Mouse (Mus musculus) lung, embryonic 14.5 days (tissue): ENCODE results near the gene Klhl22. TPM values are rescaled to one million over a fixed set of nuclear protein-coding genes. Genes with fewer than 3 reads are reported as not detected.
"Not testable (repeated sequence)": the region's sequence is repeated elsewhere in the genome, so short reads cannot be mapped to it uniquely, and the experiment has no call there.

Experiments
- ATAC-seq: fragments of 200-750 bp; cut with Nextera tagmentation; 2 replicates; pipeline ENCODE4 v1.8.0; 2017; ENCODE audit warnings: mild to moderate bottlenecking, moderate TSS enrichment, moderate library complexity; ENCODE audit not compliant: insufficient read depth
- DNase-seq: peaks from one replicate; pipeline ENCODE4 v3.0.0-alpha.2; 2015
- H3K27ac ChIP-seq: fragments of 300-500 bp; sonication (generic); 2 replicates; pipeline ENCODE4 v1.5.1; 2014; ENCODE audit warnings: low read depth, mild to moderate bottlenecking, moderate library complexity
- H3K27me3 ChIP-seq: fragments of 300-500 bp; sonication (generic); 2 replicates; pipeline ENCODE4 v1.6.1; 2014; ENCODE audit warnings: low read length, control low read depth; ENCODE audit not compliant: insufficient read depth
- H3K36me3 ChIP-seq: fragments of 300-500 bp; sonication (generic); 2 replicates; pipeline ENCODE4 v1.6.1; 2014; ENCODE audit warnings: control low read depth; ENCODE audit not compliant: insufficient read depth
- H3K4me1 ChIP-seq: fragments of 300-500 bp; sonication (generic); 2 replicates; pipeline ENCODE4 v1.6.1; 2014; ENCODE audit warnings: antibody characterized with exemption, control low read depth; ENCODE audit not compliant: insufficient read depth
- H3K4me2 ChIP-seq: fragments of 300-500 bp; sonication (generic); 2 replicates; pipeline ENCODE4 v1.6.1; 2014; ENCODE audit warnings: mild to moderate bottlenecking
- H3K4me3 ChIP-seq: fragments of 300-500 bp; sonication (generic); 2 replicates; pipeline ENCODE4 v1.5.1; 2014; ENCODE audit warnings: low read depth, low read length
- H3K9ac ChIP-seq: fragments of 300-500 bp; sonication (generic); 2 replicates; pipeline ENCODE4 v1.6.1; 2014
- H3K9me3 ChIP-seq: fragments of 300-500 bp; sonication (generic); 2 replicates; pipeline ENCODE4 v1.6.1; 2016; ENCODE audit warnings: low read depth, low read length, control low read depth
- CTCF ChIP-seq: IDR thresholded peaks from 2 replicates; pipeline ENCODE4 v1.5.1; 2016; ENCODE audit warnings: antibody characterized with exemption, low read depth
- WGBS: fragments of 180-500 bp; shearing (Covaris S2); extraction: QIAGEN DNeasy Blood & Tissue Kit; methylation state at CpG from one replicate; pipeline ENCODE4 v1.1.7; 2014; 5-methylcytosine and 5-hydroxymethylcytosine counted together
- polyA plus RNA-seq: library from polyadenylated mRNA; unstranded; fragments of >200 nt; fragmentation: Nextera tagmentation; extraction: Ambion mirVana; gene quantifications from 2 replicates; pipeline ENCODE4 v1.2.1, GENCODE M21; 2014

Klhl22 gene
- polyA plus RNA-seq, 1 experiment from 2014 or later, result 70.7 TPM

GRCm38 (mm10) chr16:17724448-17724847 lies 35.0 kb upstream of the Klhl22 start:
- Histone ChIP-seq H3K27me3 (no peaks in the 10 kb centered on the region), H3K36me3 (peaks cover 5% of the 10 kb centered on the region; the same call in 1 of the 2 replicates), H3K4me2 (no peak overlapping the region), H3K27ac (no peak overlapping the region), H3K4me1 (peaks cover 4% of the 10 kb centered on the region), H3K4me3 (no peak overlapping the region), H3K9ac (no peak overlapping the region), H3K9me3 (no peaks in the 10 kb centered on the region)
- ATAC-seq, result no peak
- no peak for TF ChIP-seq CTCF
- WGBS, result 91% methylated on average over 3 of the region's 3 CpGs
- no peak for DNase-seq

GRCm38 (mm10) chr16:17727179-17727861 lies 32.1 kb upstream of the Klhl22 start:
- ATAC-seq (no peak), DNase-seq (peak; percentile 79)

GRCm38 (mm10) chr16:17729974-17730373 lies 29.4 kb upstream of the Klhl22 start:
- Histone ChIP-seq H3K9me3 (no peaks in the 10 kb centered on the region), H3K4me3 (no peak overlapping the region), H3K9ac (no peak overlapping the region), H3K27ac (no peak overlapping the region), H3K36me3 (no peaks in the 10 kb centered on the region), H3K4me1 (no peaks in the 10 kb centered on the region), H3K27me3 (no peaks in the 10 kb centered on the region), H3K4me2 (no peak overlapping the region)
- no peak for ATAC-seq
- DNase-seq, result no peak
- peak; percentile 32 for TF ChIP-seq CTCF

More at GRCm38 (mm10) chr16:17727179-17727861, 32.1 kb upstream of the Klhl22 start:
- H3K9ac ChIP-seq, result no peak overlapping the region
- H3K27ac ChIP-seq, result no peak overlapping the region
- TF ChIP-seq CTCF, result peak; percentile 60
- H3K36me3 ChIP-seq, result no peaks in the 10 kb centered on the region
- peak overlapping the region; percentile 40 for H3K4me2 ChIP-seq
- no peak overlapping the region for H3K4me3 ChIP-seq
- no peaks in the 10 kb centered on the region for H3K27me3 ChIP-seq
- WGBS, result 17% methylated on average over 5 of the region's 5 CpGs
- H3K9me3 ChIP-seq, result no peaks in the 10 kb centered on the region
- no peaks in the 10 kb centered on the region for H3K4me1 ChIP-seq

GRCm38 (mm10) chr16:17732021-17732420 lies 27.4 kb upstream of the Klhl22 start:
- no peak overlapping the region for H3K9ac ChIP-seq
- no peak overlapping the region for H3K4me2 ChIP-seq
- ATAC-seq, result no peak
- no peaks in the 10 kb centered on the region for H3K9me3 ChIP-seq
- no peaks in the 10 kb centered on the region for H3K4me1 ChIP-seq
- no peaks in the 10 kb centered on the region for H3K36me3 ChIP-seq
- no peak; the same call in 1 of the 2 replicates for TF ChIP-seq CTCF
- H3K27ac ChIP-seq, result no peak overlapping the region
- no peak overlapping the region for H3K4me3 ChIP-seq
- no peaks in the 10 kb centered on the region for H3K27me3 ChIP-seq
- DNase-seq, result no peak
- 31% methylated on average over 3 of the region's 3 CpGs for WGBS

GRCm38 (mm10) chr16:17732431-17732830 lies 27.0 kb upstream of the Klhl22 start:
- Histone ChIP-seq H3K36me3 (no peaks in the 10 kb centered on the region), H3K4me3 (no peak overlapping the region), H3K4me1 (no peaks in the 10 kb centered on the region), H3K4me2 (no peak overlapping the region), H3K27me3 (no peaks in the 10 kb centered on the region), H3K9ac (no peak overlapping the region), H3K9me3 (no peaks in the 10 kb centered on the region), H3K27ac (no peak overlapping the region)
- no peak for ATAC-seq
- DNase-seq, result no peak
- 70% methylated on average over 6 of the region's 6 CpGs for WGBS
- no peak for TF ChIP-seq CTCF

GRCm38 (mm10) chr16:17732841-17733340 lies 26.5 kb upstream of the Klhl22 start, which contains the start of gene Med15:
TSS of gene Med15 (minus strand) at chr16:17732891.
- no peaks in the 10 kb centered on the region for H3K36me3 ChIP-seq
- no peaks in the 10 kb centered on the region for H3K4me1 ChIP-seq
- no peak within 1 kb of the TSS for H3K4me3 ChIP-seq
- no peak within 1 kb of the TSS for H3K4me2 ChIP-seq
- WGBS, result 19% methylated on average over 3 of the region's 3 CpGs
- H3K9ac ChIP-seq, result no peak within 1 kb of the TSS
- H3K27ac ChIP-seq, result no peak within 1 kb of the TSS
- TF ChIP-seq CTCF, result no peak
- no peak for DNase-seq
- ATAC-seq, result no peak
- no peaks in the 10 kb centered on the region for H3K9me3 ChIP-seq
- H3K27me3 ChIP-seq, result no peaks in the 10 kb centered on the region

GRCm38 (mm10) chr16:17733646-17734045 lies 25.8 kb upstream of the Klhl22 start:
- Histone ChIP-seq H3K9me3 (no peaks in the 10 kb centered on the region), H3K4me1 (no peaks in the 10 kb centered on the region), H3K4me2 (peak overlapping the region; percentile 48; the same call in 1 of the 2 replicates), H3K27ac (no peak overlapping the region), H3K27me3 (no peaks in the 10 kb centered on the region), H3K36me3 (no peaks in the 10 kb centered on the region), H3K9ac (no peak overlapping the region), H3K4me3 (peak overlapping the region; percentile 20; the same call in 1 of the 2 replicates)
- DNase-seq (no peak), ATAC-seq (no peak)
- WGBS, result 55% methylated on average over 2 of the region's 2 CpGs
- TF ChIP-seq CTCF, result no peak

- H3K9ac ChIP-seq, result not testable (repeated sequence)
- 77% methylated on average over 6 of the region's 6 CpGs for WGBS
Measured at GRCm38 (mm10) chr16:17734872-17735271, 24.5 kb upstream of the Klhl22 start.

More at GRCm38 (mm10) chr16:17734872-17735271, 24.5 kb upstream of the Klhl22 start:
- ATAC-seq, H3K9me3 ChIP-seq, H3K4me1 ChIP-seq, DNase-seq, H3K27ac ChIP-seq, H3K36me3 ChIP-seq, H3K4me3 ChIP-seq, H3K4me2 ChIP-seq, H3K27me3 ChIP-seq: not testable (repeated sequence)
